Mouse (Mus musculus): ENCODE measurements around the gene St3gal4.
"Not testable (repeated sequence)": the region's sequence is repeated elsewhere in the genome, so short reads cannot be mapped to it uniquely, and the experiment has no call there.

The St3gal4 gene

DNA sequence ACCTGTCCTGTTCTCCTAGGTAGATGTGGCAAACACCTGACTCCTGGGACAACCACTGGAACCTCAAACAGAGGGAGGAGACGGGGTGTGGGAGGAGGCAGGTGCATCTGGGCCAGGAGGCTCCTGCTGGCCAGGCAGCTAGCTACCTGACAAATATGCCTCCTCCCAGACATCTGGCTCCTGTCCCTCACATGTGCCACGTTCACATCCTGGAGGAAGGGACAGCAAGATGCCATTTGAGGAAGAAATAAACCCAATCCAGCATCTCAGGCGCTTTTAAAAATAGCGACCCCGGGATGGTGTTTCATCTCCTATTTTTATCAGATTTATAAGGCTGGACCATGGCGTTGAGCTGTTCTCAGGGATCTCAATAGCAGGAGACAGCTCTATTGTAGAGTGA lies at the start of gene St3gal4:
Gene St3gal4, minus strand, starts transcription at position 101 of the 400 bp plus-strand sequence.
- no peak for DNase-seq (ENCODE audit: low spot score in 2 of 2)

DNA sequence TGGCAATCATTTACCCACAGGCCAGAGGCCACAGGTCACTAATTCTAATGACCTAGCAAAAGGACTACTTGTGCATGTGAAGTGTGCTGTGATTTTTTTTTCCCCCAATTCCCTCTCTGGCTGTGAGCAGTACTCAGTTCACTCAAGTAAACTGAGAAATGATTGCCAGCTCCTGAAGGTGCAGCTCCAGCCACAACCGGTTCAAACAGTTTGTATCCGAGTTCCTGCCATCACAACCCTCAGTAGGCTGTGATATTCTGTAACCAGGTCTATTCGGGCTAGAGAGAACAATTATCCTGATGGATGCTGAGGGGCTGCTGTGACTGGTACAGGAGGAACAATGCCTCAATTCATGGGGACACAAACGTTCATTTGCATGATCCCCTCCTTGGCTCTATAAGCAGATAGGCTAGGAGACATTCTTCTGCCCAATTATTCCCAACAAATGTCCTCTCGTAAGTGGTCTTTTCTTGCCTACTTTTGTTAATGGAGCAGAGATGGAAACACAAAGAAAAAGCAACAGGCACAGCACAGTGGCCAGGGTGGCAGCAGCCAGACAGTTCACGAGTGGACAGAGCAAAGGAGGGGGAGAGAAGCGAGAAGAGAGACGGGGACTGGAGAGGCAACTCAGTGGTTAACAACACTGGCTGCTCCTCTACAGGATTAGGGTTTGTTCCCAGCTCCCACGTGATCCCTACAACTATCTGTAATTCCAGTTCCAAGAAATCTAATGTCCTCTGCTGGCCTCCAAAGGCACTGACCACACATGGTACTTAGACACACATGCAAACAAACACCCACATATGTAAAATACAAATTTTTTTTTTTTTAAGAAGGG lies 47.9 kb upstream of the St3gal4 start:
- no peak for DNase-seq (ENCODE audit: low spot score in 2 of 2)

DNA sequence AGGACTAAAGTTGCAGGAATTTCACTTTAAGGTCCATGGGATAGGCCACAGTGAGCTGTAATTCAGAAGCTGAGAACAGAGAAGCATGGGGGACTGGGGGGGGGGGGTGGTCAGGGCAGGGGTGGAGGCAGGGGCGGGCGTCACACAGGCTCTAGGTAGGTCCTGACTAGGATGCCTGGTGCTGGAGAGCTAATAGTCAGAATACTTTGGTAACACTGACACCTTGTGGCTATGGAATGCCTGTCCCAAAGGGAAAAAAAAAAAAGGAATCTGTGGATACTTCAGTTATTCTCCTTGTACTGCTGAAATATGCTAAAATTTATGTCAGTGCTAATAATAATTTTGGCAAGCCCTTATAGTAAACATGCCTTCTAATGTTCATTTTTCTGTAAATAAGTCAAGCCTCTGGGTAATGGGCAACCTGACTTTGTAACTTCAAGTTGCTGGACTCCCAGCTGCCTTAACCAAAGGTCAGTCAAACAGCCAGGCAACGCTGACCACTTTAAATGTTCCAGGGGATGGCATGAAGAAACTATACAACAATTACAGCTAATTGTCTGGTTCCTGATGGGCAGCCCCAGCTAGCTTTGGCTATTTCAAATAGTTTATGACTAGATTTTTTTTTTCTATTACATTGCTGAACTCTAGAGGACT lies 47.2 kb upstream of the St3gal4 start:
- no peak for DNase-seq (ENCODE audit: low spot score in 2 of 2)

DNA sequence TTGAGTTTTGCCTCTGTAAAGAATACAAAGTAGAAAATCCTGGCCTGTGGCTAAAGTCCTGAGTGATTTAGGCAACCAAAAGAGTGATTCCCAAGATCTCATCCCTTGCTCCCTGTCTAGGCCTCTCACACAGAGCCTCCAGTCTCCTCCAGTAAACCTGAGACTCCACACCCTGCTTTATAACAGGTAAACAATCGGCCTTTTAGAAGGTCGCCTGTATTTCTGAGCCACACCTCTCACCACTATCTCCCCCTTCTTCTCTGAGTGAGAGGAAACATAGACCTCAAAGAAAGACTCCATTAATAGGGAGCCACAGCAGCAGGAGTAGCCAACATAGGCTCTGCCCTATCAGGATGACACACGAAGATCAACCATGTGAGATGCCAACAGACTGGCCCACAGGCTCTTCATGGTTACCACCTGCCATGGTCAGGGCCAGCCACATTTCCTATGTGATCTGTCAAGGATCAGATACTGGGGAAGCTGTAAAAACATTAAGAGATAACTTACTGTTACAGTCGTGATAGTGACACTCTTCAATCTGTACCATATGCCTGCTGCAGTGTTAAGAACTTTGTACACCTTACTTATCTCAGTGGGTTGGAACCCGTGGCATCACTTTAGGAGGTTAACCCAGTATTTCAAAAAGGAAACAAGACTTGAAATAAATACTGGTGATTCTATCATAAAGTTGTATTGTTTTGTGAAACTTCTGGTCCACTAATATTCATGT lies 45.2 kb upstream of the St3gal4 start:
- no peak for DNase-seq (ENCODE audit: low spot score in 2 of 2)

DNA sequence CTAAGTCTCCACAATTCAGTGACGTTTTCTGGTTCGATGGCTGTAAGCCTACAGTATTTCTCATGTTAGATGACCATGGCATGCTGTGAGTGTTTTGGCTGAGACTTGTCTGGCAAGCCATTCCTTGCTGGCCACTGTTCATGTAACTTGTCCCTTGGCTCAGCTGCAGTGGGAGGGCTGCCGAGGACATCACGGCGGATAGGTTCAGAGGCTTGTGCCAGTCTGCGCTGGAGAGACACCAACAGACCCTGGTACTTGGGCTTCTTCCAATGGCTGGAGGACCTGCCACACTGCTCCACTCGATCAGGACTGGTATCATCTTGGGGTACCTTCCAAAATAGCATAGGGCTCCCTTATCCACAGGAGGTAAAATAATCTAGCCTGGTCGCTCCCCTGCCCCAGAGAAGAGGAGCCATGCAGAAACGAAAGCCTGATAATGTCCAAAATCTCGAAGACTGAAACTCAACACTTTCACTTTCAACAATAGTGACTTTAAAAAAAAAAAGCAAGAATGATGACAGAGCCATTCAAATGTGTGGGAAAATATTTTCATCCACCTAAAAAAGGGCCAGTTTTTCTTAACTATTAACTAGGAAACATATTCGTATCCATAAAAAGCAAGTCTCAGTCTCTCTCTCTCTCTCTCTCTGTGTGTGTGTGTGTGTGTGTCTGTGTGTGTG lies 44.1 kb upstream of the St3gal4 start:
- DNase-seq (ENCODE audit: low spot score in 2 of 2) = no peak

DNA sequence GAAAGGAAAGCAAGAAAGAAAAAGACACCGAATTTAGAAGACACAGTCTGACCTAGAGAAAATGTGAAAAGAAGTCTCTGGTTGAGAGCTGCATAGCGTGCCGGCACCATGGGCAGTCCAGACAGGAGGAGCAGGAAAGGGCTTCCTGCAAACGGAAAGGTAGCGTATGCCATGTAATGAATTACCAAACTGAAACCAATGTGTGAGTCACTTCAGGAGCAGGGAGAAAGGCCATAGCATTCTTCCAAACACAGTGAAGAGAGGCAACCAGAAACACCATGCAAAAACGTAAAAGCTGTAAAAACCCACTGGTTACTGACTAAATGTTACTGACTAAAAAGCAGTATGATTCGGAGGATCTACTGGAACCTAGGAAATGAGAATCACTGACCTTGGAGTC lies 42.7 kb upstream of the St3gal4 start:
- DNase-seq (ENCODE audit: low spot score in 2 of 2) = no peak

DNA sequence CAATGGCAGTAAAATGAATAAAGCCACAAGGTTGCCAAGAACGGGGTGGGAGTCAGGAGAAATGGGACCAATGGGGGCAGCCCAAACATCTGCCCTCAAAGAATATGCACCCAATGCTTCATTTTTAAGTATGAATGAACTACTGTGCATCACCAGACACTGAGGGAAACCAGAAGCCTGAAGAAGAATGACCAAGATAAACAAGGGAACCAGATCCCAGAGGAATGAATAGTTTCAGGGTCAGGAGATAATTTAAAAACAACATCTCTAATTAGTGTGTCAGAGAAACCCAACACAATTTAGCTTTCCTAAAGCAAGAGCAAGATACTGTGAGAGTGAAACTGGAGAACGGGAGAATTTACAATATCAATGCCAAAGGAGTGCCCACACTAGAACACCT lies 41.6 kb upstream of the St3gal4 start:
- no peak for DNase-seq (ENCODE audit: low spot score in 2 of 2)

DNA sequence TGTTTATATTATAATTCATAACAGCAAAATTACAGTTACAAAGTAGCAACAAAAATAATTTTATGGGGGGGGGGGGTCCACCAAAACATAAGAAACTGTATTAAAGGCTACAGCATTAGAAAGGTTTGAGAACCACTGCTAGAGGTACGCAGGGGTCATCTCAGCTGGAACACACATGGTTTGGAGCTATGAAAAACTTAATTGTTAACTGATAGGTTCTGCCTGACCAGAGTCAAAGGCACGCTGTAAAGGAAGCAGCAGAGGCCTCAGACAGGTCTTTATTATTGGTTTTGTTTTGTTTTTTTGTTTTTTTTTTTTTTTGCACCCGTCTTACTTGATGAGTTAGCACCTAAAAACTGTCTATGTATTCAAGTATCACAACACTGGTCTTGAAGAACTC lies 39.4 kb upstream of the St3gal4 start:
- no peak for DNase-seq (ENCODE audit: low spot score in 2 of 2)

DNA sequence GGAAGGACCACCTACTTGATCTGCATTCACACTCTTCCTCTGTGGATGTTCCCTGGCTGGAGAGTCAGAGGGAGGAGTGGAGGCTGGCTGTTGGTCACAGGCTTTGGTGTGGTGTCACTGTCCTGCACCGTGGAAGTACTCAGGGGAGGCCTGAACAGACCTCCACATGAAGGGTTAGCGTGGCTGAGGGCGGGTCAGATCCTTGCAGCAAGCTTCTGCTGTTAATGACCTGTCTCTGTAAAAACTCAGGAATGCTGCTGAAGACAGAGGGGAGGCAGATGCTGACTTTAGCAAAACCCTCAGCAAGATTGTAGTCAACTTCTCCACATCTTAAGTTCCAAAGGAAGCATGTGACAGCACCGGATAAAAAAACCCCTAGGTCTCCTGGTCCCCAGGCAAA lies 37.8 kb upstream of the St3gal4 start:
- no peak for DNase-seq (ENCODE audit: low spot score in 2 of 2)

DNA sequence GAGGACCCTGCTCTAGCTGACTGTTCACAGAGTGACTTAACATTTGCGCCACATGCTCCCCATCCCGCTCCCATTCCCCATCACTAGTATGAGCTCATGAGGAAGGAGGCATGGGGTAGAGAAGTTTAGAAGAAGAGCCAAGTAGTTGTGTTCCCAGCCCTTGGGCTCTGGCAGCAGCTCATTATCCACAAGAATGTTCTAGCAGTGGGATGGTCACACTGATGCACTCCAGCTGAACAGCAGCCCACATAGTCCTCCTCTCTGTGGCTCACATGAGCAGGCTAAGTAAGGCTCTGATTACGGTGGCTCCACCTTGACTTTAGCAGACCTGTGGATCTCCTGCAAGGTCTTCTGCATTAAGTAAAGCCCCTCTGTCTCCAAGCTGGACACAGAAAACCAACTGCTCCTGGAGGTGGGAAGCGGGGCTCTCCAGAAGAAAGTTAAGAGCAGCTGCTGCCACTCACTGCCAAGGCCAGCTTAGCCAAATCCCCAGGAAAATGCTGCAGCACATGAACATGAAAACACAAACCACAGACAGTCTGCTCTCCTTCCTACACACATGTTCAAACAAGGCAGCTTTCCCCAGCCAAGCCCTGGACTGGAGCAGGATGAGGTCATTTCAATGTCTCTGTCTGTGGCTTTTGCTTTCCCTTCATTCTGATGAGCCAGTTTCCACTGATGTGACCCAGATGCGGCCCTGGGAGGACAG lies 37.1 kb upstream of the St3gal4 start:
- no peak for DNase-seq (ENCODE audit: low spot score in 2 of 2)

DNA sequence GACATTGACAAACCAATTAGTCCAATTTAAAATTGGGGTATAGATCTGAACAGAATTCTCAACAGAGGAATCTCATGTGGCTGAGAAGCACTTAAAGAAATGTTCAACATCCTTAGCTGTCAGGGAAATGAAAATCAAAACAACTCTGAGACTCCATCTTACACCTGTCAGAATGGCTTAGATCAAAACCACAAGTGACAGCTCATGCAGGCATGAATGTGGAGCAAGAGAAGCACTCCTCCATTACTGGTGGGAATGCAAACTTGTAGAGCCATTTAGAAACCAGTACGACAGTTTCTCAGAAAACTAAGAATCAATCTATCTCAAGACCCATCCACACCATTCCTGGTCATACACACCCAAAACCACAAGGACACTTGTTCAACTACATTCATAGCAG lies 33.9 kb upstream of the St3gal4 start:
- no peak for DNase-seq (ENCODE audit: low spot score in 2 of 2)

DNA sequence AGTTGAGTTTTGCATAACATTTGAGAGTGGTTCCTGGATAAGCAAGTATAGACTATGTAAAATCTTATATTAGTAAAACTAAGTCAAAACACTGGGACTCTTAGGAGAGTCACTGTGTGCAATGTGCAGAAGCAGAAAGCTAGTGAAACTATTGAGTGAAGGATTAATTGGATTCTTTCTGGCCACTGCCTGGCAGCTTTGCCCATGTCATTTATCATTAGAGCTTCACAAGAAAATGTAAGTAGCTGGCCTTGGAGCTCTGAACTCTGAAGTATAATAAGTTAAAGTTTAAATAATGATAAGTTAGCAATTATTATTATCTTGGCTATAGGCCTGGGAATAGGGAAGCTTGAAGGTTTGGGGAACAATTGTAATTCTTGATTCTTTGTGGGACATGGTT lies 29.8 kb upstream of the St3gal4 start:
- DNase-seq (ENCODE audit: low spot score in 2 of 2) = not testable (repeated sequence)

DNA sequence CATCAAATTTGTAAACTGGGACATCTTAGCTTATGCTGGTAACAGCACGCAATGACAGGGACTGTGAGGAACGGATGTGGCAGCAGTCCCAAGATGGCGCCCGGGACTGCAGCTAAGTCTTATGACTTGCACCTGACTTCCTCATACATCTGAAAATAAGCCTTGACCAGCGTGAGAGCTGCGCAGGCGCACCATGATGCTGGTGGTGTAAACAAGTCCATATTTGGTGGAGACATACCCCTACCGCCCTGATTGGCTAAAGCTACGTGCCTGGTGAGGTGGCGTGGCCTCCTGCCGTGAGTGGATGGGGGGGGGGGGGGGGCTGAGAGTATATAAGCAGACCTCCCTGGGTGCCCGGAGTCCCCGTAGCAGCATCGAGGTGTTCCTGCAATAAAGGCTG lies 28.2 kb upstream of the St3gal4 start:
- DNase-seq (ENCODE audit: low spot score in 2 of 2) = not testable (repeated sequence)

DNA sequence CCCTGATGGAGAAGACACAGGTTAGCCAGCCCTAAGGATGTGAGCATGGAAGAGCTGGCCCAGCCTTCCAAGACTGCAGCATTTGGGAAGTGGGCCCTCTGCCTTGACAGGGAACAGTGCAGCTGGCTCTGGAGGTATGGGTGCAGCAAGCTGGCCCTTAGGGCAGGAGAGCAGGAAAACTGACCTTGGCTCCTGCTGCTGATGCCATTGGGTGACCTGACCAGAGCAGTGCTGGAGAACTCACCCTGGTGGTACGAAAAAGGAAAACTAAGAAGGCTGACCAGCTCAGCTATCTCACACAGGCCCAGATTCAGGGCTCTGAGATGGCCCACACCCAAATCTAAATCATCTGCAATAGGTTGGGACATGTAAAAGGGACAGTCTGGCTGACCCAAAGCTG lies 26.8 kb upstream of the St3gal4 start:
- no peak for DNase-seq (ENCODE audit: low spot score in 2 of 2)

DNA sequence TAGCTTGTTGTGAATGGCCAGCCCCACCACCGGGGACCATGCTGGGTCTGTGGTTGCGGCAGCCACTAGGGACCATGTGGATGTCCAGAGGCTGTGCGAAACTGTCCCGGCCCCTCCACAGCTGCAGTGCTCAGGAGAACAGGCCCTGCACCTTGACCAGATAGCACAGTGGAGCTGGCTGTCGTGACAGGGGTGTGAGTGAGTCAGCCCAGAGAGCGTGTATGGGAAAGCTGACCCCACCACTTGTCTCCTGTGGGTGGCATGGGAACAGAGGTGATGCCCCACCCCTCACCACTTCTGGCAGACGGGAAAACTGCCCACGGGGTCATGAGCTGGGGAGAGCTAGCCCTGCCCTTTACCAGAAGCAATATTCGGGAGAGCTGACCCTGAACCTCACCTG lies 26.1 kb upstream of the St3gal4 start:
- DNase-seq (ENCODE audit: low spot score in 2 of 2) = no peak

DNA sequence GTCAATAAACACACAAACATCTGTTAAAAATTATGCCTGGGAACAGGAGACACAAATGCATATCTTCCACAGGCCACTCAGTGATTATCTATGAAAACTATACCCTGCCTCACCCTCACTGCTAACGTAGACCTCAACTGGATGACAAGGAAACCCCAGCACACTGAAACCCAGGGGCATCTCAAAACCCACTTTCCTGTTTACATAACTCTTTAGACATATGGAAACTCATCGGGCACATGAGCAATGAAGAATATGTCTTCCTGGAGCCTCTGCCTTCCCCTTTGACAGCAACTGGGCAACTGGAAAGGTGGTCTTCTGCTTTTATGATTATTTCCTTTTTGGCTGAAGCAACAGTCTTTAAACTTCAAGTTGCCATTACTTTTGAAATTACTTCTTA lies 23.2 kb upstream of the St3gal4 start:
- DNase-seq (ENCODE audit: low spot score in 2 of 2) = no peak

DNA sequence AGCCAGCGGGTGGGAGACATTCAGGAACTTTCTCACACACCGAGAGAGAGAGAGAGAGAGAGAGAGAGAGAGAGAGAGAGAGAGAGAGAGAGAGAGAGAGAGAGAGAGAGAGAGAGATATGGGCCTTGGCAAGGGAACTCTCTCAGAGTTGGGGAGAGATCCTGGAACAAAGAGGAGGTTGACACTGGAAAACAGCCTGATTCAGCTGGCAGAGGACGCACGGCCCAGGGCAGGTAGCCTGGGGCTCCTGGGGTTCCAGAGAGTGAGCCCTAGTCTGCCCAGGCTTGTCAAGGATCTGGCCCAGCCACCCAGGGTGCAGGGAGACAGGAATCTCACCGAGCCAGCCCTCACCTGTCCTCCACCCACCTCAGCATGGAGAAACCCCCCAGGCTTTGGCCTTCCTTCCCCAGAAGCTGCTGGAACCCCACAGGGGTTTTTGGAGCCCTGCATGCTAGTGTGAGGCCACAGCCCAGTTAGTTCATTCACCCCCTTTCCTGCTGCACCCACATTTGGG lies 20.2 kb upstream of the St3gal4 start:
- no peak for DNase-seq (ENCODE audit: low spot score in 2 of 2)

DNA sequence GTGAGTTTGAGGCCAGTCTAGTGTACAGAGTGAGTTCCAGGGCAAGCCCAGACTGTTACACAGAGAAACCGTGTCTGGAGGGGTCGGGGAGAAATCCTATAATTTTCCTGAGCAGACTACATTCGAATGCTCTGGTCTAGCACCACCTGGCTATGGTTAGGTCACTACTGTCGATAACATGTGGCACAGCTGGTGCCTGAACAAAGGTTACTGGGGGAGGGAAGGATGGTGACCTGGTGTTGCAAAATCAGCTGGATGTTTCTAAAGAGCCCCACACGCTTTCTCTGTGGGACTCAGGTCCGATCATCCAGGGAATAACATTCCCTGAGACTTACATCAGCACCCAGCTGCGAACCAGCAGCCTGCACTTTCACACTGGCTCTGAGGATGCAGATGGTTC lies 19.0 kb upstream of the St3gal4 start:
- DNase-seq (ENCODE audit: low spot score in 2 of 2) = no peak

DNA sequence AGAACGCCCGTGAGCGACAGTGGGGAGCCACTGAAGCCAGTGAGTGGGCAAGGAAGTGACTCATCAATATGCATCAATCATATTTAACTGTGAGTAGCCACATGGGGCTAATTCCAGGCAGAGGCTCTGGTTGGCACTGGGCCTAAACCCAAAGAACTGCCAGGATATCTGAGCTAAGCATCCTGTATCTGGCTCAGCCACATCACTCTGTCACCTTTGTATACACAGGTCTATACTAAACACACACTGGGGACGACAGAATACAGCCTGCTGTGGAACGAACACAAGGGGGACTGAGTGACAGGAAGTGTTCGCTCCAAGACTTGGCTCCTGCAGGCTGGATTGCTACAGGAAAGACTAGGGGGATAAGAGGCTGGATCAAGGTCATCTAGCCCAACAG lies 16.5 kb upstream of the St3gal4 start:
- DNase-seq (ENCODE audit: low spot score in 2 of 2) = no peak

DNA sequence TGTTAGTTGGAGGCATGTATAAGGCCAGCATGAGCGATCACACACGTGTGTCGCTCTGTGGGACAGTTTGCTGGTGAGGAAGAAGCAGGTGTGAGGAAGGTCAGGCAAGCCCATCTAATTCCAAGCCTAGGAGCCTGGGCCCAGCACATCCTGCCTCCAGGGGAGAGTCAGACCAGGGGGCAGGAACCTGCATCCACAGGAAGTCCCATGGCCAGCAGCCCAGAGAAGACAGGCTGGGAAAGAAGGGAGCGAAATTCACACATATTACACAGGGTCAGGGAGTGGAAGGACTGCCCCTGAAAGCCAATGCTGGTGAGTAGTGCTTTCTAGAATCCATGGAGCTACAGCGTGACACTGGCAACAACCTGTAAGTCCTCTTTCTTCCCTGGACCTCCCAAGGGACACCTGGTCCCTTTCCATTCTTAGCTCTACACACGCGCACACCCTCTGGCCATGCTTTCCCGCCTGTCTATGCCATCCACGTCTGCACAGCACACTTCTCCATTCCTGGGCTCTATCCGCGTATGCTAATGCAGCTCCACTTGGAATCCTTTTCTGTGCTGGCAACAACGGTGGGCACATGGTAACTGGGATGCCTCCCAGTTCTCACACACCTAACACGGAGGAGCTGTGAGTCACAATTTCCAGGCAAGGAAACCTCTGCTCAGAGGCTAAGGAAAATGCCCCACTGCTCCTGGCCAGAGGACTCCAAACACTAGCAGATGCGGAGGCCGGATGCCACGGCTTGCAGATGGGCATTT lies 12.7 kb upstream of the St3gal4 start:
- no peak for DNase-seq (ENCODE audit: low spot score in 2 of 2)

DNA sequence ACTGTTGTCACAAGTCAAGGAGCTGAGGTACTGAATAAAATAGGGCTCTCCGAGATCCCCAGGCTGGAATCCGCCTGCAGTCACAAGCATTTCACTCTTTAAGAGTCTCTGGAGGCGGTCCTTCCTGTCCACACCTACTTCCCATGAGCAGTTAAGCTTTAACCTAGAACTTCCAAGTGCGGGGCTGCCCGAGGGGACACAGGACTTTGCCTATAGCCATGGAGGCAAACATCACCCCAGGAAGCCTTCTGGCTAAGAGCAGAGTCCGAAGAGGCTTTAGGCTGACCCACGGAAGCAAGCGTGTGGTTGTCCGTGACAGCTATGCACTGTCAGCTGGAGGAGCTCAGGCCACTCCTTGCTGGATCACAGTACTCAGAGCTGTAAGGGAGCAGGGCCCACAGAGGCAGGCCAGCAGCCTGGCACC lies 9.9 kb upstream of the St3gal4 start:
- no peak for DNase-seq (ENCODE audit: low spot score in 2 of 2)
